Mouse (Mus musculus) megakaryocyte-erythroid progenitor cell, adult 5 weeks (primary cell): ENCODE data around the gene Dhx34. TPM values are rescaled to one million over a fixed set of nuclear protein-coding genes. Genes with fewer than 3 reads are reported as not detected.

Experiments used
- polyA plus RNA-seq: library from polyadenylated mRNA; stranded (reverse); fragments of >175 nt; gene quantifications from 2 replicates; pipeline ENCODE4 v1.2.3, GENCODE M21; 2012

Dhx34 gene
- polyA plus RNA-seq = 33.3 and 38.6 TPM in 2 replicates

DNA sequence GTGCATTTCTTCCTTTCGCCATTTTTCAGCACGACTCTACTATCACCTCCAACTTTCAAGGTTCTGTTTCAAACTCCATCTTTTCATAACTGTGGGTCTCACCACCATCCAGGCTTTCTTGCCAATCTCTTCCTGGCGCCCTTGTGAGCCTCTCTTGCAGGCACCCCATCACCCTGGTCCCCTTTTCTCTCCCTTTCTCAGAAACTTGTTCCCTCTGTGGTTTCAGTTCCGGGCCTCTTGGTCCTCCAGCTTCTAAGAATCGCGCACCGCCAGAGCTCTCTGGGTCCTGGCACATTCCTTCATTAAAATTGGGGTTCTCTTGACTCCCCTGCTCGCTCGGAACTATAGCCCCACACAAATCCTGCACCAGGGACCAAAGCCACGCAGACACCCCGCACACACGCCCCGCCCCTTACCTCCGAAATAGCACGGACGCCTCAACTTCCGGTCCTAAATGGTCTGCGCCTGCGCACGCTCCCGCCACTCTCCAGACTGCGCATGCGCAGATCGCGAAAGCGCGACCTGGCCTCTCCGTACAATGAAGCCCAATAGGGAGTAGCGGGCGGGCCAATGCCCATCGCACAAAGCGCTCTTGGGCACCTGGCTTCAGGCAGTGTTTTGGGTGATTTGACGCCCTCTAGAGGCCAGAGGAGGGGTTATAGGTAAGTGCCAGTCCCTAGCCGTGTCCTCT, at the start of gene Dhx34:
Gene Dhx34, minus strand, starts transcription at position 456 of the 691 bp plus-strand sequence.

DNA sequence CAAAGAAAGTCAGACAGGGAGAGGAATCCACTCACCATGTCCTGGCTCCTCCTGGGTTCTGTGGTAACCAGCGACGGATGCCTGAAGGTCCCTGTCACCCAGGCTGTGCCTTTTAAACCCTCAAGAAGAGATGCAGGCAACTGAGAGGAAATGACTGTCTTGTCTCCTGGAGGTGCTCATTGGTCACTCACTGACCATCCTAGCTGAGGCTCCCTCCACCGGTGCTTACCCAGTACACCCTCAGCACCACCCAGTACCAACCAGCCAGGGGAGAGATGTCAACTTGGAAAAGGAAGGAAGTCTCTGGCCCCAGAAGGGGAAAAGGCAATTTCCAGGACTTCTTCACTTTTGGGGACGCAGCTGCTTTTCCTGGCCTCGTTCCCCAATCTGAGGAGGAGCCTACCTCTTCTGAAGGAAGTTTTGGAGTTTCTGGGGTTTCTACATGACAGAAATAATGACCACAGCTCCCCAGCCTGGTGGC, 37.3 kb upstream of the Dhx34 start, which contains the start of gene C5ar1:
Gene C5ar1, minus strand, starts transcription at position 431 of the 481 bp plus-strand sequence.

DNA sequence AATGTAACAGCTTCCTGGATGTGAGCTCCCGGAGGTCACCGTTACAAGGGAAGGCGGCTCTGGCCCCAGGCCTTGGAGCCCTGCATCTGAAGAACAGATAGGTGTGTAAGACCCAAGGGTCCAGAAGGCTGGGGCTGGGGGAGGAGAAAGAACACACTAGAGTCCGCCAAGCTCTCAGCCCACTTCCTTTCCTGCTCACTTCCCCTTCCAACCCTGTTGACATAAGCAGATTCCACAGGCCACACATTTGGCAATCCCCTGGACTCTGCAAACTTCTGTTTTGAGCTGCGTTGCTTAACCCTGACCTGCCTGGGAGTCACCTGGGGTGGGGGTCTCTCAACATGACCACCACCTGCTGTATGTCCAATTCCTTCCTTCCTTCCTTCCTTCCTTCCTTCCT, 22.2 kb upstream of the Dhx34 start, which contains the start of gene C5ar2:
Gene C5ar2, minus strand, starts transcription at position 88 of the 400 bp plus-strand sequence.

DNA sequence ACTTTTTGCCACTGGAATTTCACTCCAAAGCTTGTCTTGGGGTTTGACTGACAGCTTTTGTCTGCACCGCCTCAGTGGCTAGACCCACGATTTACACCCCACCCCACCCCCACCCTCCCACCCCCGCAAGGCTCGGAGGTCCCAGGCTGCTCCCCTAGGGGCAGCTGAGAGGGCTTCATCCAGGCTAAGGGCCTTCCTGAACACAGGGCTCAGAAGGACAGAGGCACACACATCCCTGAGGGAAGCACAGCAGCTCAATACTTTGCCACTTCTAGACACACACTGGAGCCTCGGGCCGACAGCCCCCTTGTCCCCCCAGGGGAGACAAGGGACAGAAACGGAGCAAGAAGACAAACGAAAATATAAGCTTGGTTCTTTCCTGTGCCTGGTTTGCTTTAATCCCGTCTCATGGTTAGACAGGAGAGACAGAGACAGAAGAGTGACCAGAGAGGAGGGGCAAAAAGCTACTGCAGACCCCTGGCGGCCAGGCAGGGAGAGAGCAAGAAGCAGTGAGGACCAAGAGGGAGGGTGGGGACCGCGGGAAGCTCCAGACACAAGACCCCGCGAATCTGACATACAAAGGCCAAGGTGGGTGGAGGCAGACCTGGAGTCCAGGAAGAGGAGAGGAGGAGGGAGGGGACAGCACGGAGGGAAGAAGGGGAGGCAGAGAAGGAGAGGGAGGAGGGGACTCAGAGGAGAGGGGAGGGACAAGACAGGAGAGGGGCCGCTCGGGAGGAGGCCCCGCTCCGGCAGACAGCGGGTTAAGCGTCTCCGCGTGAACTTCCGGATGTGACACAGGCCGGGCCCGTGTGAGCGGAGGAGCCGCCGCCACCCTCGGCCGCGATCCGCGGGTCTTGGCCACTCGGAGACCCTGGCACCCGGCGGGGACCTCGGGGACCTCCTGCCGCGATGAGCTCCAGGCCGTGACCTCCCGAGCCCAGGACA, 47.0 kb downstream of the Dhx34 start, which contains the start of gene Meis3:
Gene Meis3, plus strand, starts transcription at position 494 of the 945 bp plus-strand sequence.

Other genes with a start within 250 kb of the Dhx34 start
- gene Bicra, start 174.1 kb downstream of the Dhx34 start, polyA plus RNA-seq = 63.5 and 81.0 TPM in 2 replicates
- 0.04 and 0.11 TPM in 2 replicates for gene Zfp541, start 160.2 kb downstream of the Dhx34 start, polyA plus RNA-seq
- gene Napa, start 123.6 kb downstream of the Dhx34 start, polyA plus RNA-seq = 160 and 181 TPM in 2 replicates
- gene Kptn, start 102.1 kb downstream of the Dhx34 start, polyA plus RNA-seq = 28.6 and 33.0 TPM in 2 replicates
- 0.02 and 0.04 TPM in 2 replicates for gene Slc8a2, start 92.2 kb downstream of the Dhx34 start, polyA plus RNA-seq
- 0.96 and 1.4 TPM in 2 replicates for gene Meis3, start 46.9 kb downstream of the Dhx34 start, polyA plus RNA-seq
- gene C5ar2, start 22.1 kb upstream of the Dhx34 start, polyA plus RNA-seq = 0.11 and 0.22 TPM in 2 replicates
- gene C5ar1, start 37.5 kb upstream of the Dhx34 start, polyA plus RNA-seq = 0.80 and 2.1 TPM in 2 replicates
- 61.1 and 83.1 TPM in 2 replicates for gene Inafm1, start 51.6 kb upstream of the Dhx34 start, polyA plus RNA-seq
- gene Ccdc9, start 64.8 kb upstream of the Dhx34 start, polyA plus RNA-seq = 111 and 203 TPM in 2 replicates
- gene Bbc3, start 86.4 kb upstream of the Dhx34 start, polyA plus RNA-seq = 373 and 459 TPM in 2 replicates
- 37.8 and 49.3 TPM in 2 replicates for gene Sae1, start 165.8 kb upstream of the Dhx34 start, polyA plus RNA-seq
- 133 and 161 TPM in 2 replicates for gene Zc3h4, start 178.9 kb upstream of the Dhx34 start, polyA plus RNA-seq
- 178 and 187 TPM in 2 replicates for gene Tmem160, start 230.7 kb upstream of the Dhx34 start, polyA plus RNA-seq